Mouse (Mus musculus): ENCODE data around the gene Dgkh.

Gene Dgkh

DNA sequence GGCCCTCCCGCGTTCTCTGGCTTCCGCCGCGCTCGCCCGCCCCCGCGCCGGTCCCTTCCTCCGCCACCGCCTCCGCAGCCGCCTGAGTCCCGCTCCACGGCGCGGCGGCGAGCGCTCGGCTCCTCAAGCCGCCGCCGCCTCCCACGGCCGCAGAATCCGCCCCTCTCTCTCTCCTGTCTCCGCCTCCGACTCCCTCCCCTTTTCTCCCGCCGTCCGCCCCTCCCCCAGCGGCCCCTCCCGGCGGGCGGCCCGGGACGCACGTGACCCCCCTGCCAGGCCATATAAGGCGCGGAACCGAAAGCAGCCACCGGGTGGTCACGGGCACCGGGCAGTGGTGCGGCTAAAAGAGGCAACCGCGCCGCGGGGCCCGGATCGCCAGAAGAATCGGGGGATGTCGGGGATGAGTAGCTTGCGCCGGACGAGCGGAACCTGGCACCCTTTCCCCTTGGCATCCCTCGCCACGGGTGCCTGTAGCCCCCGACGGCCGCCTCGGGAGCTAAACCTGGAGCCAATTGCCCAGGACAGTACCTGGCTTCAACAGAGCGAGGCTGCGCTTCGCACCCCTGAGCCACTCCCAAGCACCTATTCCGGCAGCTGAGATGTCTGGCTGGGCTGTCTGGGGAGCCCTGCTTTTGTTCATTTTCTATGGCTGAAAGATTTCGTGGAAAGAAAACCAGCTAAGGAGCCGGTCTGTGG is at the start of gene Dgkh:
TSS of gene Dgkh (minus strand) at position 160 of the 696 bp plus-strand sequence.
- no peaks in the 10 kb centered on the region for H3K9me3 ChIP-seq (ENCODE audit: low read length)
- H3K4me1 ChIP-seq (replicated peaks; ENCODE audit: low read depth, low read length): peaks cover 62% of the 10 kb centered on the region
- H3K27me3 ChIP-seq (ENCODE audit: insufficient read depth, low read length): peaks cover 34% of the 10 kb centered on the region
- peak within 1 kb of the TSS; percentile 91 for H3K4me3 ChIP-seq (replicated peaks; ENCODE audit: low read length)
- no peak for TF ChIP-seq POU5F1 (IDR thresholded peaks at IDR 0.05; ENCODE audit: borderline replicate concordance, low read length)
- no peak for TF ChIP-seq NANOG (IDR thresholded peaks at IDR 0.05; ENCODE audit: borderline replicate concordance, low read length)
- TF ChIP-seq CTCF (conservative IDR thresholded peaks at IDR 0.05; ENCODE audit: low read length): no peak
- peaks cover 9% of the 10 kb centered on the region; the same call in 1 of the 2 replicates for H3K36me3 ChIP-seq (ENCODE audit: insufficient read depth, low read length)

DNA sequence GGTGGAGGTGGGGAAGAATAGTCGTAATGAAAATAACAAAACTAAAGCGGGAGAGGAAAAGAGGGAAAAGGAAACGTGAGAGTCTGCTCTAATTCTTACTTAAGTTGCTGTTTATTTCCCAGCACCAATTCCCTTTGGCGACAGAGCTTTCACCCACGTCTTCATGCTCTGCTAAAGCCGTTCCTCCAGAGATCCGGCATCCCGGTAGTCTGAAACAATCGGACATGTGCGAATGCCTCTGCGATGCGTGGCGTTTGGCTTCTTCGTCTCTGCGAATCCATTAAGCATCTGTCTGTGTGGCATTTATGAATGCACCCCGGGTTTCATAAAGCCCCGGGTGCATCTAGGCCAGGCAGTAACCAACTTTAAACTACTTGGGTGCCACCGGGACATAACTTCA is 44.6 kb upstream of the Dgkh start:
- peaks cover 12% of the 10 kb centered on the region for H3K27me3 ChIP-seq (ENCODE audit: insufficient read depth, low read length)
- no peaks in the 10 kb centered on the region for H3K36me3 ChIP-seq (ENCODE audit: insufficient read depth, low read length)
- H3K9me3 ChIP-seq (ENCODE audit: low read length): no peaks in the 10 kb centered on the region
- H3K4me1 ChIP-seq (replicated peaks; ENCODE audit: low read depth, low read length): peaks cover 46% of the 10 kb centered on the region
- TF ChIP-seq CTCF (conservative IDR thresholded peaks at IDR 0.05; ENCODE audit: low read length) (no peak), NANOG (IDR thresholded peaks at IDR 0.05; ENCODE audit: borderline replicate concordance, low read length) (no peak), POU5F1 (IDR thresholded peaks at IDR 0.05; ENCODE audit: borderline replicate concordance, low read length) (no peak)
- 0 out of 2 replicates have a peak overlapping the region, but pooled peaks have one; percentile 20 for H3K4me3 ChIP-seq (replicated peaks; ENCODE audit: low read length)

DNA sequence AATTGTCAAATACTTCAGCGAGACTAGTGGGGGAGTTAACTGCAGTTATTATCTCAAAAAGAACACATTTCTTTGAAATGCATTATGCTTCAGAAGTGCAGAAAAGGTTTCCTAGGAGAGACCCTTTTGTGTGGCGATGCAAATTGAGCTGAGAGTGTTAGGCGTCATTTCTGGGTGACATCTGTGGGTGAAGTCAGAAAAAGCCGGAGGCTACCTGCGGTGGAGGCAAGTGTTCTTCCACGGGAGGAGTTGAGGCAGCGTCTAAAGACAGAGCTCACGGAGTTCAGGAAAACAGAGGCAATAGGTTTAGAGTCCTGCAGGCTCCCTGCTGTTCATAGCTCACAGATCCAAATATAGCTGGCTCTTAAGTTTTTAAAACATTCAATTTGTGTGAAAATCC is 44.1 kb upstream of the Dgkh start:
- Histone ChIP-seq H3K36me3 (ENCODE audit: insufficient read depth, low read length) (no peaks in the 10 kb centered on the region), H3K4me1 (replicated peaks; ENCODE audit: low read depth, low read length) (peaks cover 47% of the 10 kb centered on the region), H3K9me3 (ENCODE audit: low read length) (no peaks in the 10 kb centered on the region), H3K27me3 (ENCODE audit: insufficient read depth, low read length) (peaks cover 12% of the 10 kb centered on the region), H3K4me3 (replicated peaks; ENCODE audit: low read length) (0 out of 2 replicates have a peak overlapping the region, but pooled peaks have one; percentile 20)
- TF ChIP-seq CTCF (conservative IDR thresholded peaks at IDR 0.05; ENCODE audit: low read length) (no peak), NANOG (IDR thresholded peaks at IDR 0.05; ENCODE audit: borderline replicate concordance, low read length) (no peak), POU5F1 (IDR thresholded peaks at IDR 0.05; ENCODE audit: borderline replicate concordance, low read length) (no peak)

DNA sequence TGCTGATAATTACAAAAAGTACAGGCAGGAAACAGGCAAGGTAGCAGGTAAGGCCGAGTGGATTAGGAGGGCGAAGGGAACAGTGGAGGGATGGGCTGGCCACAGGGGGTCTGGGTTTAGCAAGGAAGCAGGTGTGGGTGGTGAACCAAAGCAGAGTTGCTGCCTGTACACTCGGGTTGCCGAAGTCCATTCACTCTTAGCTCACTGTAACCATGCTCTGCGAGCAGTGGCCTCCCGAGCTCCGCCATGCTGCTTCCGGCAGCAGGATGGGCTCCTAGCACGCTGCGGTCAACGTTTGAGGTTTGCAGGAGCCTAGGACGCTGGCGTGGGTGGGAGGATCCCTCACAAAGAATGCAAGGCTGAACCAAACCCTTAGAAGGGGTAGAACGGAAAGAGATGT is 43.1 kb upstream of the Dgkh start:
- H3K36me3 ChIP-seq (ENCODE audit: insufficient read depth, low read length): no peaks in the 10 kb centered on the region
- TF ChIP-seq NANOG (IDR thresholded peaks at IDR 0.05; ENCODE audit: borderline replicate concordance, low read length) (no peak), POU5F1 (IDR thresholded peaks at IDR 0.05; ENCODE audit: borderline replicate concordance, low read length) (no peak), CTCF (conservative IDR thresholded peaks at IDR 0.05; ENCODE audit: low read length) (no peak)
- peak overlapping the region; percentile 62 for H3K4me3 ChIP-seq (replicated peaks; ENCODE audit: low read length)
- H3K4me1 ChIP-seq (replicated peaks; ENCODE audit: low read depth, low read length): peaks cover 56% of the 10 kb centered on the region
- no peaks in the 10 kb centered on the region for H3K9me3 ChIP-seq (ENCODE audit: low read length)
- H3K27me3 ChIP-seq (ENCODE audit: insufficient read depth, low read length): peaks cover 12% of the 10 kb centered on the region

DNA sequence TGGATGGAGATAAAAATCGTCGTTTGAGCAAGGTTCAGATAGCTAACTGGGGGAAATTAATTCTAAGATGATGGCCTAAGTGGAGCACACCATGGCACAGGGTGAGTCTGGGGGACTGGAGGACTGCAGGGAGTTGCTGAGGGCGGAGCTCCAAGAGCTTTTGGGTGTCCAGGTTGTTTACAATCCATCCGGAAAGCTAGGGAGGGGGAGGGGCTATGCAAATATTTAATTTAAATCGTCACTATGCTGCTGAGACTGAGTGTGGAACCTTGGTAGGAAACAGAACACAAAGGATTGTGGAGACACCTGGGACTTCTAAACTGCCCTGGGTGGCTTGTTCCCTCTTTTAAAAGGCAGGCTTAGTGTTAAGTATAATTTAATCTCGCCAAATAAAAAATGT is 42.6 kb upstream of the Dgkh start:
- Histone ChIP-seq H3K9me3 (ENCODE audit: low read length) (no peaks in the 10 kb centered on the region), H3K27me3 (ENCODE audit: insufficient read depth, low read length) (peaks cover 12% of the 10 kb centered on the region), H3K4me1 (replicated peaks; ENCODE audit: low read depth, low read length) (peaks cover 61% of the 10 kb centered on the region), H3K36me3 (ENCODE audit: insufficient read depth, low read length) (no peaks in the 10 kb centered on the region), H3K4me3 (replicated peaks; ENCODE audit: low read length) (peak overlapping the region; percentile 62)
- TF ChIP-seq NANOG (IDR thresholded peaks at IDR 0.05; ENCODE audit: borderline replicate concordance, low read length) (no peak), POU5F1 (IDR thresholded peaks at IDR 0.05; ENCODE audit: borderline replicate concordance, low read length) (no peak), CTCF (conservative IDR thresholded peaks at IDR 0.05; ENCODE audit: low read length) (no peak)

DNA sequence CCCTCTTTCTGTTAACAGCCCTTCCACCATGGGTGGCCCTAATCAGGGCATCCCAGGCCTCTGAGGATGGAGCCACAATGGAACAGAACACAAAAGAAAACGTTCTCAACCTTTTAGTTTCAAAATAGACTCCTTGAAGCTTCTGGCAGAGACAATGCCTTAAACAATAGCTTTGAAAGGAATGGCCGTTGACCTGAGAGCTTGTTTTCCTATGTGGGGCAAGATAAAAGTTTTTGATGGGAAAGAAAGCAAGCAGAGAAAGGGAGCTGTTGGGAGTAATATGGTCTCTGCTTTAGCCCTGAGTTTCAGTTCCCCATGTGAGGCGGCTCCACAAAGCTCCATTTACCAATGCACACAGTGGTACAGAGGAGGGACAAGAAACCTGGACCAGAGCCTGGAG is 37.9 kb upstream of the Dgkh start:
- peak; percentile 91 for TF ChIP-seq NANOG (IDR thresholded peaks at IDR 0.05; ENCODE audit: borderline replicate concordance, low read length)
- no peak for TF ChIP-seq POU5F1 (IDR thresholded peaks at IDR 0.05; ENCODE audit: borderline replicate concordance, low read length)
- no peak for TF ChIP-seq CTCF (conservative IDR thresholded peaks at IDR 0.05; ENCODE audit: low read length)
- Histone ChIP-seq H3K36me3 (ENCODE audit: insufficient read depth, low read length) (no peaks in the 10 kb centered on the region), H3K4me3 (replicated peaks; ENCODE audit: low read length) (no peak overlapping the region), H3K27me3 (ENCODE audit: insufficient read depth, low read length) (no peaks in the 10 kb centered on the region), H3K9me3 (ENCODE audit: low read length) (no peaks in the 10 kb centered on the region), H3K4me1 (replicated peaks; ENCODE audit: low read depth, low read length) (peaks cover 41% of the 10 kb centered on the region)

DNA sequence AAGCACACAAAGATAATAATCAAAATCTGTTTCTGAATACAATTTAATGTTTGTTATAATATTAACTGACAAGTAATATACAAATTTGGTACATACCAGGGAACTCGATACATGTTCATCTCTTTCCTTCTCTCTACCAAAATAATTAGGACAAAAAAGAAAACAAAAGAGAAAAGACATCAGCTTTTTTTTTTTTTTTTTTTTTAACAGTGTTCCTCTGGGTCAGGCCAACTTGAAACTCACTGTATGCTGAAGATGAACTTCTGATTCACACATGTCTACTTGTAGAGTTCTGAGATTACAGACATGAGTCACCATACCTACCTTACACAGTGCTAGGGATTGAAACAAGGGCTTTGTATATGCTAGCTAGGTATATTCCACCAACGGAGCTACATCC is 28.5 kb upstream of the Dgkh start:
- H3K27me3 ChIP-seq (ENCODE audit: insufficient read depth, low read length): no peaks in the 10 kb centered on the region
- TF ChIP-seq CTCF (conservative IDR thresholded peaks at IDR 0.05; ENCODE audit: low read length): no peak
- H3K4me3 ChIP-seq (replicated peaks; ENCODE audit: low read length): no peak overlapping the region
- no peaks in the 10 kb centered on the region for H3K36me3 ChIP-seq (ENCODE audit: insufficient read depth, low read length)
- peaks cover 4% of the 10 kb centered on the region for H3K4me1 ChIP-seq (replicated peaks; ENCODE audit: low read depth, low read length)
- no peaks in the 10 kb centered on the region for H3K9me3 ChIP-seq (ENCODE audit: low read length)

DNA sequence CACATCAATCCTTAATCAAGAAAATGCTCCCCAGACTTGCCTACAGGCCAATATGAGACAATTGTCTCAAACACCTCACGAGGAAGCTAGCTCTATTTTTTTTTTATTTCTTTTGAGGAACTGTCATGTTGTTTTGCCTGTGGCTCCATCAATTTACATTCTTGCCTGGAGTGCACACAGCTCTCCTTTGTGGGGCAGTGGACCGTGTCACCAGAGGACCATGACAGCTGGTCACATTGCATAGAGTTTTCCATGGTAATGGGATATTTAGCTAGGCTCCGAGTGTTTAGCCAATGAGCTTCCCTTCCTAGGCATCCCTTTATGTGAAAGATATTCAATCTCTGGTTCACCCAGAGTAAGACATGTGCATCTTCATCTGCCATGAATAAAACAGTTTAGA is 26.9 kb upstream of the Dgkh start:
- no peaks in the 10 kb centered on the region for H3K36me3 ChIP-seq (ENCODE audit: insufficient read depth, low read length)
- no peak overlapping the region for H3K4me3 ChIP-seq (replicated peaks; ENCODE audit: low read length)
- TF ChIP-seq POU5F1 (IDR thresholded peaks at IDR 0.05; ENCODE audit: borderline replicate concordance, low read length) (no peak), NANOG (IDR thresholded peaks at IDR 0.05; ENCODE audit: borderline replicate concordance, low read length) (no peak), CTCF (conservative IDR thresholded peaks at IDR 0.05; ENCODE audit: low read length) (no peak)
- no peaks in the 10 kb centered on the region for H3K9me3 ChIP-seq (ENCODE audit: low read length)
- no peaks in the 10 kb centered on the region for H3K4me1 ChIP-seq (replicated peaks; ENCODE audit: low read depth, low read length)
- no peaks in the 10 kb centered on the region for H3K27me3 ChIP-seq (ENCODE audit: insufficient read depth, low read length)

DNA sequence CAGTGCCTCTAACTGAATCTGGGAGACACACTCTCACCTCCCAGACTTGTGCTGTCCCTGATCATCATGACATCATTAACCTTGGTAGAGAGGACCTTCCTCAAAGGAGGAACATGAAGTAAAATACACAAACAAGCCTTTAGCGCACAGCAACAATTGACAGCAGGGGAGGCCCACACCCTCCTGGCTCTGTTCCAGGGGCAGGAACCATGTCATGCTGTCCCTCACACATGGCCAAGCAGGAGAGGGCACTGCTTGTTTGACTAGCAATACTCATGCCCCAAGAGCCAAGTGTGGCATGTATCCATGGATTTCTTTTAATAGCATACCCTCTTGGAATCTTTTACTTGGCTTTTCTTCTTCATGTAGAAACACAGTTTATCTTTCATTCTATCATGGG is 22.7 kb upstream of the Dgkh start:
- no peaks in the 10 kb centered on the region for H3K9me3 ChIP-seq (ENCODE audit: low read length)
- H3K36me3 ChIP-seq (ENCODE audit: insufficient read depth, low read length): no peaks in the 10 kb centered on the region
- H3K4me3 ChIP-seq (replicated peaks; ENCODE audit: low read length): no peak overlapping the region
- H3K4me1 ChIP-seq (replicated peaks; ENCODE audit: low read depth, low read length): no peaks in the 10 kb centered on the region
- no peaks in the 10 kb centered on the region for H3K27me3 ChIP-seq (ENCODE audit: insufficient read depth, low read length)
- no peak for TF ChIP-seq CTCF (conservative IDR thresholded peaks at IDR 0.05; ENCODE audit: low read length)
- no peak for TF ChIP-seq POU5F1 (IDR thresholded peaks at IDR 0.05; ENCODE audit: borderline replicate concordance, low read length)
- TF ChIP-seq NANOG (IDR thresholded peaks at IDR 0.05; ENCODE audit: borderline replicate concordance, low read length): no peak
